Mouse (Mus musculus): ENCODE results near the gene Proser1. TPM values are rescaled to one million over a fixed set of nuclear protein-coding genes. Genes with fewer than 3 reads are reported as not detected.

Gene Proser1
- polyA plus RNA-seq (2012; rRNA removed): 78.9 and 99.6 TPM in 2 replicates

DNA sequence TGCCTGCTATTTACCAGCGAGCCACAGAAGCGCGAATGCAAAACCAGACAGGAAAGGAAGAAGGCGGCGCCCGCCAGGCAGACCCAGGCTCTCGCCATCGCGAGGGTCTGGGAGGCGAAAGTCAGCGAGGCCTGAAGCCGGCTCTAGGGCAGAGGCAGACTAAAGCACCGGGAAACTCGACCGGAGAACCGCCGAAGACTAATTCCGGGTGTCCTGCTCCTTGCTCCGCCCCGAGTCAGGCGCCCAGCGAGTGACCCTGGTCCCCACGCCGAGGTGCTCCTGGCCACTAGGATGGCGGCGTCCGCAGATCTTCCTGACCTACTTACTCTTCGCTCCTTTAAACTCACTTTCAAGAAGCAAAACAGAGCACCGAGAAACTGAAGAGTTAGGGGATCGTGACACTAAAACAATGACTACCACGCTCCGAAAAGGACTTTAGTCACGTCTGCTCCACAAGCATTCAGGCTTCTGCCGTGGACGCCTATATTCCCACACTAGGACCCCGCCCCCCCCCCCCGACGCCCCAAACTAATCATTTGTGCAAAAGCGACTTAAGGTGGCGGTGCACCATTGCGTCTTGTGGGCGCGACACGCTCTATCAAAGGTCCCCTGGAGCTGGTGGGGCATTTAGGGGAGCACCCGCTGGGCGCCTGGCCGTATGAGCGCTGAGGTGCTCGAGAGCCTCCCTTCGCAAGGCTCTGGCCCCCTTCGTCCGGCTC is at the start of gene Proser1, which contains the start of gene Nhlrc3:
Gene Proser1, plus strand, starts transcription at position 621 of the 719 bp plus-strand sequence.
Gene Nhlrc3, minus strand, starts transcription at position 287 of the 719 bp plus-strand sequence.
- Histone ChIP-seq H3K4me1 (replicated peaks; ENCODE audit: control insufficient read depth, insufficient read depth, low read length) (peaks cover 15% of the 10 kb centered on the region), H3K4me3 (ENCODE audit: control insufficient read depth, insufficient read depth, low read length) (peak within 1 kb of the TSS; percentile 66), H3K36me3 (ENCODE audit: control insufficient read depth, insufficient read depth, low read length) (no peaks in the 10 kb centered on the region; the same call in 1 of the 2 replicates), H3K27ac (ENCODE audit: control insufficient read depth, insufficient read depth, low read length) (peak within 1 kb of the TSS; percentile 65), H3K27me3 (ENCODE audit: control insufficient read depth, insufficient read depth, low read length) (no peaks in the 10 kb centered on the region)
- under 1% methylated on average over 52 of the region's 52 CpGs for WGBS
- TF ChIP-seq CTCF (IDR thresholded peaks at IDR 0.05; ENCODE audit: borderline replicate concordance, control insufficient read depth, extremely low read depth, insufficient read depth, low read length, poor library complexity) (no peak), POLR2A (IDR thresholded peaks at IDR 0.05; ENCODE audit: control insufficient read depth, extremely low read depth, insufficient read depth, low read length, poor library complexity) (no peak)
- peak; percentile 90 for DNase-seq

DNA sequence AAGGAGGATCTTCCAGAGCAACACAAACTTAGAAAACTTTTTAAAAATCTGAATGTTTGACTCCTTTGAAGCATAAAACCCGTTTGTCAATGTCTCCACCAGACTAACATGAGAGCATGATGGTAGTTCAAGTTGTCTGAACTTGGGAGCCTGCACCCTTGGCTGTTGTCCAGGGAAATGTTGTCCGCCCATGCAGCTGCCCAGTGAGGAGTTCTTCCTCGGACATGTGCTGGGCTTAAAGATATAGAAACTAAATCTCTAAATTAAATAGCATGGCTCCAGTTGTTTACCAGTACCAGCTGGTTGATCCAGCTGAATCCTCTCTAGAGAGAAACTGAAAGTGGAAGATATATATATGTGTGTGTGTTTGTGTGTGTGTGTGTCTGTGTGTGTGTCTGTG is 49.5 kb upstream of the Proser1 start:
- DNase-seq: no peak
- 68% methylated on average over 3 of the region's 3 CpGs for WGBS
- Histone ChIP-seq H3K36me3 (ENCODE audit: control insufficient read depth, insufficient read depth, low read length) (no peaks in the 10 kb centered on the region), H3K4me3 (ENCODE audit: control insufficient read depth, insufficient read depth, low read length) (no peak overlapping the region), H3K27me3 (ENCODE audit: control insufficient read depth, insufficient read depth, low read length) (no peaks in the 10 kb centered on the region), H3K4me1 (replicated peaks; ENCODE audit: control insufficient read depth, insufficient read depth, low read length) (no peaks in the 10 kb centered on the region), H3K27ac (ENCODE audit: control insufficient read depth, insufficient read depth, low read length) (no peak overlapping the region)
- TF ChIP-seq POLR2A (IDR thresholded peaks at IDR 0.05; ENCODE audit: control insufficient read depth, extremely low read depth, insufficient read depth, low read length, poor library complexity) (no peak), CTCF (IDR thresholded peaks at IDR 0.05; ENCODE audit: borderline replicate concordance, control insufficient read depth, extremely low read depth, insufficient read depth, low read length, poor library complexity) (no peak)

DNA sequence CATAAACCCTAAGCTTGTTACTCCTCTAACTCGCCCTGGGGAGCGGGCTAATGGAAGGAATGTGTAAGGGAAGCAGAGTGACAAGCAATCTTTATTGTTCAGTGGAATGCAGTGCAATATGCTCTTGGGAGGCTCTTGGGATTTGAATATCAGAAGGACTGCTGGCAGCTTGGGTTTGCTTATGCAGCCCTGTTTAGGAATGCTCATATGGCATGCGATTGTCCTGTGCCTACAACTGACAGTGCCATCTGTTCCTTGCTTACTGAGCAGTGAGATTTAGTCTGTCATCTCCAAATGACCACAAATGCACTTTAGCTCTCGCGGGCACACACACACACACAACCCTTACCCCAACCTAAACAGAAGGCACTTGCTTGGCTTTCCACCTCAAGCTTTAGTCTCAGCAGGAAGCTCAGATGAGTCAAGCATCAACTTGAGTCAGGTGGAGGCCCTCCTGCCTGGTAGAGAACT is 47.4 kb upstream of the Proser1 start:
- Histone ChIP-seq H3K4me1 (replicated peaks; ENCODE audit: control insufficient read depth, insufficient read depth, low read length) (no peaks in the 10 kb centered on the region), H3K36me3 (ENCODE audit: control insufficient read depth, insufficient read depth, low read length) (no peaks in the 10 kb centered on the region), H3K27ac (ENCODE audit: control insufficient read depth, insufficient read depth, low read length) (no peak overlapping the region), H3K27me3 (ENCODE audit: control insufficient read depth, insufficient read depth, low read length) (no peaks in the 10 kb centered on the region), H3K4me3 (ENCODE audit: control insufficient read depth, insufficient read depth, low read length) (no peak overlapping the region)
- WGBS: 87% methylated on average over 5 of the region's 5 CpGs
- TF ChIP-seq CTCF (IDR thresholded peaks at IDR 0.05; ENCODE audit: borderline replicate concordance, control insufficient read depth, extremely low read depth, insufficient read depth, low read length, poor library complexity): no peak
- TF ChIP-seq POLR2A (IDR thresholded peaks at IDR 0.05; ENCODE audit: control insufficient read depth, extremely low read depth, insufficient read depth, low read length, poor library complexity): no peak
- DNase-seq: no peak

DNA sequence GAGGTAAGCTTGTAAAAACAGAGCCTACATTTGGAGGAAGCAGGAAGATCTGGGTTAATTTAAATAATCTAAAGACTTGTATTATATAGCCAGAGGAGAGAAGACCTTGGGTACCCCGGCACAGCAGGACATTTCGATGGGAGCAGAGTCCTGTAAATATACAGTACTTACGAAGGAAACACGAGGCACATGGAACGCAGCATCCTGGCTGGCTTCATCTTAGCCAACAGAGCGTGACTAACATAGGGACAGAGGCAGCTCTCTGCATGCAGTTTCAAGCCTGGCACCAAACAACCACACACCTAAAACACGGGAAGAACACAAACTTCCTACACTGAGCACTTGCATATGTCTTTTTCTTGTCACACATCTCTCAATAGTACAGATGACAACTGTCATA is 45.8 kb upstream of the Proser1 start:
- DNase-seq: no peak
- H3K36me3 ChIP-seq (ENCODE audit: control insufficient read depth, insufficient read depth, low read length): no peaks in the 10 kb centered on the region
- H3K27me3 ChIP-seq (ENCODE audit: control insufficient read depth, insufficient read depth, low read length): no peaks in the 10 kb centered on the region
- H3K4me3 ChIP-seq (ENCODE audit: control insufficient read depth, insufficient read depth, low read length): no peak overlapping the region
- 91% methylated on average over 7 of the region's 7 CpGs for WGBS
- TF ChIP-seq POLR2A (IDR thresholded peaks at IDR 0.05; ENCODE audit: control insufficient read depth, extremely low read depth, insufficient read depth, low read length, poor library complexity) (no peak), CTCF (IDR thresholded peaks at IDR 0.05; ENCODE audit: borderline replicate concordance, control insufficient read depth, extremely low read depth, insufficient read depth, low read length, poor library complexity) (no peak)
- H3K27ac ChIP-seq (ENCODE audit: control insufficient read depth, insufficient read depth, low read length): no peak overlapping the region
- no peaks in the 10 kb centered on the region for H3K4me1 ChIP-seq (replicated peaks; ENCODE audit: control insufficient read depth, insufficient read depth, low read length)

DNA sequence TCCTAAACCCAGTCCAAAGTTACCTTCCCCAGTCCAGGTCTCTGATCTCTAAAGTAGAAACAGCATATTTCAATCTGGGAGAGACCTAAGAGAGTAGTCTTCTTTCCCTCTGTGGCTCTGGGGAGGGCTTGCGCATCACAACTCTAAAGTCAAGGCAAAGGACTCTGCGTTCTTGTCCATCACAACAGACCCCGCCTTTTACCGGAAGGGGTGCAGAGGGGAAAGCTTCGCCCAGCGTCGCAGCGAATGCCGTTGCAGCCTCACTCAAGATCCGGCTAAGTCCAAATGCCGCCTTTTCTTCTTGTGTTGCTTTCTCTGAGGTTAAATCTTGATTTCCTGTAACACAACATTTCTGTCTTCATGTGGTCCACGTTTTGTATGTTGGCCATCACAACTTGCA is 41.8 kb upstream of the Proser1 start:
- whole genome bisulfite sequencing: 89% methylated on average over 12 of the region's 12 CpGs
- Histone ChIP-seq H3K27ac (ENCODE audit: control insufficient read depth, insufficient read depth, low read length) (no peak overlapping the region), H3K27me3 (ENCODE audit: control insufficient read depth, insufficient read depth, low read length) (no peaks in the 10 kb centered on the region), H3K4me3 (ENCODE audit: control insufficient read depth, insufficient read depth, low read length) (no peak overlapping the region), H3K4me1 (replicated peaks; ENCODE audit: control insufficient read depth, insufficient read depth, low read length) (no peaks in the 10 kb centered on the region), H3K36me3 (ENCODE audit: control insufficient read depth, insufficient read depth, low read length) (no peaks in the 10 kb centered on the region)
- no peak for DNase-seq
- no peak for TF ChIP-seq CTCF (IDR thresholded peaks at IDR 0.05; ENCODE audit: borderline replicate concordance, control insufficient read depth, extremely low read depth, insufficient read depth, low read length, poor library complexity)
- no peak for TF ChIP-seq POLR2A (IDR thresholded peaks at IDR 0.05; ENCODE audit: control insufficient read depth, extremely low read depth, insufficient read depth, low read length, poor library complexity)

DNA sequence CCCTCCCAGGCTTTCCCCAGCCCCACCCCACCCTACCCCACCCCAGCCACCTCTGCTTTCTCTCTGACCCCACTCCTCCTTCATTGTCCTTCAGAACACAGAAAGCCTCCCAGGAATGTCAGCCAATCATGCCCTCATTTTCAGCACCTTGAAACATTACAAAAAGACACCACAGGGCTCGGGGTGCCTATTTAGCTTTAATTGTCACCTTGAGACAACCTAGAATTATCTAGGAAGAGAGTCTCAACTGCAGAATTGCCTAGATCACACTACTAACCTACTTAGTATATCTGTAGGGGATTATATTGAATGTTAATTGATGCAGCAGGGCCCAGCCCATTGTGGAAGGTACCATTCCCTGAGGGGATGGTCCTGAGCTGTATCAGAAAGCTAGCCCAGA is 40.8 kb upstream of the Proser1 start:
- 69% methylated on average over 1 of the region's 1 CpGs for WGBS
- no peak for DNase-seq
- Histone ChIP-seq H3K4me1 (replicated peaks; ENCODE audit: control insufficient read depth, insufficient read depth, low read length) (no peaks in the 10 kb centered on the region), H3K36me3 (ENCODE audit: control insufficient read depth, insufficient read depth, low read length) (no peaks in the 10 kb centered on the region), H3K4me3 (ENCODE audit: control insufficient read depth, insufficient read depth, low read length) (no peak overlapping the region), H3K27me3 (ENCODE audit: control insufficient read depth, insufficient read depth, low read length) (no peaks in the 10 kb centered on the region), H3K27ac (ENCODE audit: control insufficient read depth, insufficient read depth, low read length) (no peak overlapping the region)
- no peak for TF ChIP-seq CTCF (IDR thresholded peaks at IDR 0.05; ENCODE audit: borderline replicate concordance, control insufficient read depth, extremely low read depth, insufficient read depth, low read length, poor library complexity)
- TF ChIP-seq POLR2A (IDR thresholded peaks at IDR 0.05; ENCODE audit: control insufficient read depth, extremely low read depth, insufficient read depth, low read length, poor library complexity): no peak
